Mouse (Mus musculus): ENCODE data around the gene Fer. TPM values are rescaled to one million over a fixed set of nuclear protein-coding genes. Genes with fewer than 3 reads are reported as not detected.

Fer gene
- polyA plus RNA-seq, 1 experiment from 2014 or later = 29.8 TPM

DNA sequence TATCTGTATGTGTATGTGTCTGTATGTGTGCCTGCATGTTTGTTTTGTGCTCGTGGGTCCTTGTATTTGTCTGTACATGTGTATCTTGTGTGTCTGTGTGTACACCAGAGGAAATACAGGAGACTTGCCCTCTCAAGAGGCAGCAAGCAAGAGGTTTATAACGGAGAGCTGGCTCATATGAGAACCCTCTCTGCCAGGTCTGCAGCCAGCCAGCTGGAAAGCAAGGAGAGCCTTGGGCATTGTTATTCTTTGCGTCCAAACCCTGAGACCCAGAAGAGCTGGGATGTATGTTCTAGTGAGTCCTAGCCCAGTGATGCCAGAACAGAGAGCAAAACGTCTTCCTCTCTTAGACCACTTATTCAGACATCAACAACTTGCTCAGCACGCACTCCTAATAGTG, 317.7 kb downstream of the Fer start:
- WGBS = 64% methylated on average over 5 of the region's 5 CpGs
- Histone ChIP-seq H3K4me2 (no peak overlapping the region), H3K27ac (no peak overlapping the region), H3K27me3 (no peaks in the 10 kb centered on the region), H3K4me3 (no peak overlapping the region), H3K9me3 (no peaks in the 10 kb centered on the region), H3K36me3 (no peaks in the 10 kb centered on the region), H3K4me1 (no peaks in the 10 kb centered on the region), H3K9ac (no peak overlapping the region)
- no peak for ATAC-seq (ENCODE audit: borderline replicate concordance, extremely low read depth, low FRiP score, low TSS enrichment)

DNA sequence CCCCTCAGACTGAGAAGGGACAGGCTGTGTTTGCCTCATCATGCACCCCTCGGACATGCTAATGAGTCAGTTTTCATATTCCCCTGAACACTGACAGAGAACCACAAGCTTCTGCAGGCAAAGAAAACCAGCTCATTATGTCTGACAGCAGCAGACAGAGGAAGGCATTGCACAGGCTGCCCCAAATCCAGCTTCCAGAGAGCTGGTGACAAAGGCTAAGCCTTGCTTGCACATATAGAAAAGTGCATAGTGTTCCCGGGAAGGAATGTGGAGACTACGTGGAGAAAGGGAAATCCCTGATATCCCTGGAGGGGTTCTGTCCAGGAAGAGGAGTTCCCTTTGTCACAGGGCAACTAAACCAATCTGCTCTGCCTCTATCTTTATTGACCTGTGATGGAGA, 318.4 kb downstream of the Fer start:
- no peak for ATAC-seq (ENCODE audit: borderline replicate concordance, extremely low read depth, low FRiP score, low TSS enrichment)
- 56% methylated on average over 3 of the region's 3 CpGs for WGBS
- Histone ChIP-seq H3K27ac (no peak overlapping the region), H3K4me3 (no peak overlapping the region), H3K9me3 (no peaks in the 10 kb centered on the region), H3K4me1 (no peaks in the 10 kb centered on the region), H3K27me3 (no peaks in the 10 kb centered on the region), H3K4me2 (no peak overlapping the region), H3K36me3 (no peaks in the 10 kb centered on the region), H3K9ac (no peak overlapping the region)

DNA sequence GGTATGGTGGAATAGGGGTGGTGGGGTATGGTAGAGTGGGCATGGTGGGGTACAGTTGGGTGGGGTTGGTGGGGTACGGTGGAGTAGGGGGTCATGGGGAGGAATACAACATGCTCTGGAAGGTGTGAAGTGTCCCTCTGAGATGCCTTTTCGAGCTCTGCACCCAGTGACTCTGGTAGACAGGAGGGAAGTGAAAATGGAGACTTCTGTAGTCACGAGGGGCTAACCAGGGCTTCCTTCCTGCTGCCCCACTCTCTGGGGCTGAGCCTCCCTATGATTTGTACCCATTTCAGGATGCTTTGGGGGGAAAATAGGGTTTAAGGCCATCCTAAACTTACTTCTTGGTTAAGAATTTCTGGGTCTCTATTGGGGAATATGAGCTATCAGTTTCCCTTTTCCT, 319.7 kb downstream of the Fer start:
- no peak for ATAC-seq (ENCODE audit: borderline replicate concordance, extremely low read depth, low FRiP score, low TSS enrichment)
- no peaks in the 10 kb centered on the region for H3K4me1 ChIP-seq
- 82% methylated on average over 3 of the region's 3 CpGs for WGBS

DNA sequence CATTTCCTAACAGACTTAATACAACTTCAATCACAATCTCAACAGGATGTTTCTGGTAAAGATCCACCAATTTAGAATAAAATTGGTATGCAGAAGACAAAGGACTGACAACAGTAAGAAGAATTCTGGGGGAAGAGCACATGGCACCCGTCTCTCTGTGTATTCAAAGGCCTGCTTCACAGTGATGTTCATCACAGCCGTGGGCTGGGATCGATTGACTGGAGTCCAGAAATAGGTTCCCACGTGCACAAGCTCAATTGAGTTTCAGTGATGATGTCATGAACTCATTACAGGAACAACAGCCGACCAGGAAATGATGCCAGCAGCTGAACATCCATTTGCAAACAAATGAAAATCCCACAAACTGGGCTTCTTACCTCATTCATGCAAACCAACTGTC, 320.3 kb downstream of the Fer start:
- no peaks in the 10 kb centered on the region for H3K27me3 ChIP-seq
- no peak overlapping the region for H3K4me2 ChIP-seq
- H3K36me3 ChIP-seq = no peaks in the 10 kb centered on the region
- H3K9me3 ChIP-seq = no peaks in the 10 kb centered on the region
- WGBS = 57% methylated on average over 5 of the region's 5 CpGs
- ATAC-seq (ENCODE audit: borderline replicate concordance, extremely low read depth, low FRiP score, low TSS enrichment) = no peak
- no peaks in the 10 kb centered on the region for H3K4me1 ChIP-seq
- no peak overlapping the region for H3K9ac ChIP-seq
- H3K27ac ChIP-seq = no peak overlapping the region
- no peak overlapping the region for H3K4me3 ChIP-seq

More for the DNA sequence above, 319.7 kb downstream of the Fer start:
- Histone ChIP-seq H3K4me2 (no peak overlapping the region), H3K9ac (no peak overlapping the region), H3K9me3 (no peaks in the 10 kb centered on the region), H3K4me3 (no peak overlapping the region), H3K36me3 (no peaks in the 10 kb centered on the region), H3K27me3 (no peaks in the 10 kb centered on the region), H3K27ac (no peak overlapping the region)

Other genes with a start within 250 kb of the Fer start
- gene A930002H24Rik, start 729 bp downstream of the Fer start, polyA plus RNA-seq (2015; fragmentation: Nextera tagmentation; extraction: Ambion mirVana) = 3.3 and 4.1 TPM in 2 replicates